Mouse (Mus musculus) neural tube, embryonic 13.5 days (tissue): ENCODE results near the gene Rbm38. TPM values are rescaled to one million over a fixed set of nuclear protein-coding genes. Genes with fewer than 3 reads are reported as not detected.

Experiments used
- ATAC-seq: fragments of 200-750 bp; cut with Nextera tagmentation; 2 replicates; pipeline ENCODE4 v1.8.0; 2017; ENCODE audit warnings: low read depth, mild to moderate bottlenecking, moderate TSS enrichment, moderate library complexity
- H3K27ac ChIP-seq: fragments of 300-500 bp; sonication (generic); replicated peaks from 2 replicates; pipeline ENCODE4 v1.5.1; 2015; ENCODE audit warnings: moderate library complexity, mild to moderate bottlenecking, inconsistent platforms
- H3K27me3 ChIP-seq: fragments of 300-500 bp; sonication (generic); 2 replicates; pipeline ENCODE4 v1.6.1; 2015; ENCODE audit warnings: mild to moderate bottlenecking, inconsistent platforms
- H3K36me3 ChIP-seq: fragments of 300-500 bp; sonication (generic); 2 replicates; pipeline ENCODE4 v1.6.1; 2015; ENCODE audit warnings: mild to moderate bottlenecking, inconsistent platforms
- H3K4me1 ChIP-seq: fragments of 300-500 bp; sonication (generic); replicated peaks from 2 replicates; pipeline ENCODE4 v1.6.1; 2015; ENCODE audit warnings: inconsistent platforms
- H3K4me2 ChIP-seq: fragments of 300-500 bp; sonication (generic); 2 replicates; pipeline ENCODE4 v1.6.1; 2015; ENCODE audit warnings: inconsistent platforms, mild to moderate bottlenecking, moderate library complexity
- H3K4me3 ChIP-seq: fragments of 300-500 bp; sonication (generic); 2 replicates; pipeline ENCODE4 v1.5.1; 2015; ENCODE audit warnings: mild to moderate bottlenecking, inconsistent platforms
- H3K9ac ChIP-seq: fragments of 300-500 bp; sonication (generic); 2 replicates; pipeline ENCODE4 v1.6.1; 2015; ENCODE audit warnings: moderate library complexity, mild to moderate bottlenecking, inconsistent platforms
- H3K9me3 ChIP-seq: fragments of 300-500 bp; sonication (generic); 2 replicates; pipeline ENCODE4 v1.6.1; 2016; ENCODE audit warnings: inconsistent platforms
- WGBS: fragments of 180-500 bp; shearing (Covaris S2); methylation state at CpG from one replicate; pipeline ENCODE4 v1.1.7; 2015; 5-methylcytosine and 5-hydroxymethylcytosine counted together
- polyA plus RNA-seq: library from polyadenylated mRNA; unstranded; fragments of >200 nt; fragmentation: Nextera tagmentation; extraction: Ambion mirVana; gene quantifications from 2 replicates; pipeline ENCODE4 v1.2.1, GENCODE M21; 2015

Rbm38 gene
- polyA plus RNA-seq, result 18.3 and 21.5 TPM in 2 replicates

GRCm38 (mm10) chr2:173020430-173020829, at the start of gene Rbm38:
Gene Rbm38, plus strand, starts transcription at chr2:173020498.
- Histone ChIP-seq H3K9ac (peak within 1 kb of the TSS; percentile 61), H3K36me3 (peaks cover 14% of the 10 kb centered on the region), H3K4me2 (peak within 1 kb of the TSS; percentile 94), H3K27me3 (peaks cover 42% of the 10 kb centered on the region), H3K27ac (no peak within 1 kb of the TSS), H3K4me1 (peaks cover 52% of the 10 kb centered on the region), H3K9me3 (no peaks in the 10 kb centered on the region), H3K4me3 (peak within 1 kb of the TSS; percentile 84)
- WGBS, result 30% methylated on average over 11 of the region's 11 CpGs
- no peak for ATAC-seq

GRCm38 (mm10) chr2:172971865-172972264, 48.4 kb upstream of the Rbm38 start:
- WGBS, result 93% methylated on average over 2 of the region's 2 CpGs
- H3K36me3 ChIP-seq, result no peaks in the 10 kb centered on the region
- H3K9me3 ChIP-seq, result no peaks in the 10 kb centered on the region
- no peak overlapping the region for H3K4me2 ChIP-seq
- H3K4me3 ChIP-seq, result no peak overlapping the region
- H3K27me3 ChIP-seq, result no peaks in the 10 kb centered on the region
- ATAC-seq, result no peak
- no peak overlapping the region for H3K27ac ChIP-seq
- H3K4me1 ChIP-seq, result peaks cover 8% of the 10 kb centered on the region
- no peak overlapping the region for H3K9ac ChIP-seq

GRCm38 (mm10) chr2:172973806-172974565, 46.3 kb upstream of the Rbm38 start:
- H3K36me3 ChIP-seq, result no peaks in the 10 kb centered on the region
- peaks cover 22% of the 10 kb centered on the region for H3K4me1 ChIP-seq
- no peak overlapping the region for H3K27ac ChIP-seq
- no peaks in the 10 kb centered on the region for H3K9me3 ChIP-seq
- H3K9ac ChIP-seq, result no peak overlapping the region
- no peaks in the 10 kb centered on the region for H3K27me3 ChIP-seq
- ATAC-seq, result no peak
- no peak overlapping the region for H3K4me3 ChIP-seq
- 30% methylated on average over 7 of the region's 7 CpGs for WGBS
- no peak overlapping the region for H3K4me2 ChIP-seq

GRCm38 (mm10) chr2:172974701-172975100, 45.6 kb upstream of the Rbm38 start:
- Histone ChIP-seq H3K9me3 (no peaks in the 10 kb centered on the region), H3K4me2 (no peak overlapping the region), H3K36me3 (no peaks in the 10 kb centered on the region), H3K4me3 (no peak overlapping the region), H3K9ac (no peak overlapping the region), H3K27me3 (no peaks in the 10 kb centered on the region), H3K27ac (no peak overlapping the region), H3K4me1 (peaks cover 22% of the 10 kb centered on the region)
- ATAC-seq, result no peak
- 53% methylated on average over 7 of the region's 7 CpGs for WGBS

- H3K4me1 ChIP-seq, result peaks cover 22% of the 10 kb centered on the region
- no peak for ATAC-seq
- H3K36me3 ChIP-seq, result no peaks in the 10 kb centered on the region
- no peak overlapping the region for H3K4me3 ChIP-seq
- no peak overlapping the region for H3K9ac ChIP-seq
- H3K27ac ChIP-seq, result no peak overlapping the region
- 87% methylated on average over 6 of the region's 6 CpGs for WGBS
- no peaks in the 10 kb centered on the region for H3K9me3 ChIP-seq
- no peaks in the 10 kb centered on the region for H3K27me3 ChIP-seq
- no peak overlapping the region for H3K4me2 ChIP-seq
Measured at GRCm38 (mm10) chr2:172975159-172975558, 45.1 kb upstream of the Rbm38 start.

GRCm38 (mm10) chr2:172976661-172977238, 43.5 kb upstream of the Rbm38 start:
- peak; percentile 5; the same call in 1 of the 2 replicates for ATAC-seq
- H3K9ac ChIP-seq, result peak overlapping the region; percentile 50; the same call in 1 of the 2 replicates
- H3K4me3 ChIP-seq, result no peak overlapping the region
- WGBS, result 28% methylated on average over 7 of the region's 7 CpGs
- H3K4me1 ChIP-seq, result peaks cover 22% of the 10 kb centered on the region
- no peaks in the 10 kb centered on the region for H3K9me3 ChIP-seq
- no peaks in the 10 kb centered on the region for H3K27me3 ChIP-seq
- H3K4me2 ChIP-seq, result peak overlapping the region; percentile 40
- no peaks in the 10 kb centered on the region for H3K36me3 ChIP-seq
- H3K27ac ChIP-seq, result 0 out of 2 replicates have a peak overlapping the region, but pooled peaks have one; percentile 49

GRCm38 (mm10) chr2:172977409-172978130, 42.7 kb upstream of the Rbm38 start, which contains the start of gene Spo11:
Gene Spo11, plus strand, starts transcription at chr2:172977700.
- H3K4me3 ChIP-seq, result no peak within 1 kb of the TSS
- no peaks in the 10 kb centered on the region for H3K27me3 ChIP-seq
- 0 out of 2 replicates have a peak within 1 kb of the TSS, but pooled peaks have one; percentile 49 for H3K27ac ChIP-seq
- peak; percentile 58; the same call in 1 of the 2 replicates for ATAC-seq
- peak within 1 kb of the TSS; percentile 40 for H3K4me2 ChIP-seq
- H3K4me1 ChIP-seq, result peaks cover 22% of the 10 kb centered on the region
- no peaks in the 10 kb centered on the region for H3K36me3 ChIP-seq
- peak within 1 kb of the TSS; percentile 50 for H3K9ac ChIP-seq
- H3K9me3 ChIP-seq, result no peaks in the 10 kb centered on the region
- 15% methylated on average over 14 of the region's 14 CpGs for WGBS

GRCm38 (mm10) chr2:172978131-172978633, 42.1 kb upstream of the Rbm38 start:
- Histone ChIP-seq H3K9ac (no peak overlapping the region), H3K9me3 (no peaks in the 10 kb centered on the region), H3K4me3 (no peak overlapping the region), H3K27me3 (no peaks in the 10 kb centered on the region), H3K4me1 (peaks cover 22% of the 10 kb centered on the region), H3K4me2 (0 out of 2 replicates have a peak overlapping the region, but pooled peaks have one; percentile 40), H3K27ac (no peak overlapping the region), H3K36me3 (no peaks in the 10 kb centered on the region)
- no peak for ATAC-seq
- WGBS, result 65% methylated on average over 4 of the region's 4 CpGs

GRCm38 (mm10) chr2:172979666-172980345, 40.5 kb upstream of the Rbm38 start:
- Histone ChIP-seq H3K9me3 (no peaks in the 10 kb centered on the region), H3K4me1 (peaks cover 22% of the 10 kb centered on the region), H3K27me3 (no peaks in the 10 kb centered on the region), H3K4me2 (no peak overlapping the region), H3K9ac (no peak overlapping the region), H3K27ac (no peak overlapping the region), H3K36me3 (no peaks in the 10 kb centered on the region), H3K4me3 (no peak overlapping the region)
- no peak for ATAC-seq
- whole genome bisulfite sequencing, result 94% methylated on average over 42 of the region's 43 CpGs

- no peaks in the 10 kb centered on the region for H3K27me3 ChIP-seq
- no peaks in the 10 kb centered on the region for H3K36me3 ChIP-seq
- H3K27ac ChIP-seq, result no peak overlapping the region
- peaks cover 2% of the 10 kb centered on the region; the same call in 1 of the 2 replicates for H3K4me1 ChIP-seq
- ATAC-seq, result no peak
- H3K9ac ChIP-seq, result no peak overlapping the region
- H3K4me2 ChIP-seq, result no peak overlapping the region
- H3K4me3 ChIP-seq, result no peak overlapping the region
- WGBS, result 77% methylated on average over 9 of the region's 9 CpGs
- no peaks in the 10 kb centered on the region for H3K9me3 ChIP-seq
Measured at GRCm38 (mm10) chr2:172982776-172983561, 37.3 kb upstream of the Rbm38 start.

- 89% methylated on average over 6 of the region's 6 CpGs for WGBS
- Histone ChIP-seq H3K9ac (no peak overlapping the region), H3K9me3 (no peaks in the 10 kb centered on the region), H3K27me3 (no peaks in the 10 kb centered on the region), H3K36me3 (no peaks in the 10 kb centered on the region), H3K27ac (no peak overlapping the region), H3K4me2 (no peak overlapping the region), H3K4me3 (no peak overlapping the region), H3K4me1 (no peaks in the 10 kb centered on the region)
- ATAC-seq, result no peak
Measured at GRCm38 (mm10) chr2:172990161-172990560, 30.1 kb upstream of the Rbm38 start.
